Mouse (Mus musculus) B cell, adult 2 months (primary cell): ENCODE measurements around the gene Ing5.
A peak's percentile ranks its signal among the peaks of the same experiment; 100 is the strongest.
"Not testable (repeated sequence)": the region's sequence is repeated elsewhere in the genome, so short reads cannot be mapped to it uniquely, and the experiment has no call there.

ENCODE experiments used
- DNase-seq, 2 experiments: peaks; one replicate each; pipeline ENCODE4 v3.0.0; 2022

Ing5 gene

DNA sequence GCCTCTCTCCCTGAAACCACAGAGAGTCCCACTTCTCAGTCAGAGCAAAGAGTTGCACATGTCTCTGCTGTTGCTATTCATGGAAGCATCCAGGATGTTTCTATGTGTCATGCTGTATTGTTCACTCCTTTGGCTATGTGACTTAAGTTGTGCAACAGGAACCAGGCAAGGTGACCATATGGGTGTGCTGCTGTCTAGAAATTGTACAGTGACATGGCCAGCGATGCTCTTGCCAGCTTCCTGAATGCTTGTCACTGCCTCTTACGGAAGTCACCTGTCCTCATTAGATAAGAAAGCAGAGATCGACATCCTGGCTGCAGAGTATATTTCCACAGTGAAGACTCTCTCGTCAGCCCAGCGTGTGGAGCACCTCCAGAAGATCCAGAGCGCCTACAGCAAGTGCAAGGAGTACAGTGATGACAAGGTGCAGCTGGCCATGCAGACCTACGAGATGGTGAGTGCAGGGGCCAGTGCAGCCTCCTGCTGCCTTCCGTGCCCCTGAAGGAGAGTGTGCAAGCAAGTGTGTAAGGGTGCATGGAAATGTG is 7.8 kb downstream of the Ing5 start:
- no peak for DNase-seq

DNA sequence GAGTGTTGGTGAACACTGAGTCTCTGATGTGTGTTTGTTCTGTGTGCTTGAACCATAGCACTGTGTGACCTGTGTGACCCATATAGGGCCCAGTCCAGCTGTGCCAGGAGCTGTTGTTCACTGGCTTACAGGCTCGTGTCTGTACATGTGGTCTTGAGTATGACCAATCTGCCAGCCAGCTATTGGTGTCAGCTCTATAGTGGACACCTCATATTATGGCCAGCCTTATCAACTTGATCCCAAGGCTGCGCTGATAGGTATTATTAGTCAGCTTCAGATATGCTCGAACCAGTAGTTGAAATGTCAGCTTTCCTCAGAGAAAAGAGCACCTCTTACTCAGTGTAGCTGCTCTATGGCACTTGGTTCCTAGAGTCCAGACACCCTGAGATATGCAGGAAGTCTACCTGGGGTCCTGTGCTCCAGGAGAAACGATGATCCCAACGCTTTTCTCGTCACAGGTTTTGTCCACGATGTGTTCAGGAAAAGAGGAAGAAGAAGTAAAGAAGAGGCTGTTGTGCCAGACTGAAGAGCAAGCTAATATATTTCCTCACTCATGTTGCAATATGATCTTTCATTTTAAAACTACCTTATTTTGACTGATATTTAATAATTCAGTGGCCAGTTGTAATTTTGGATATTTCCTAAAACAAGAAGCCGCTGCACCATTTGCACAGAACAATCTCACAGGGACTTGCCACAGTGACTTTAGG is 14.2 kb downstream of the Ing5 start:
- no peak for DNase-seq

GRCm38 (mm10) chr1:93818722-93819121 is 15.0 kb downstream of the Ing5 start:
- DNase-seq, result no peak

DNA sequence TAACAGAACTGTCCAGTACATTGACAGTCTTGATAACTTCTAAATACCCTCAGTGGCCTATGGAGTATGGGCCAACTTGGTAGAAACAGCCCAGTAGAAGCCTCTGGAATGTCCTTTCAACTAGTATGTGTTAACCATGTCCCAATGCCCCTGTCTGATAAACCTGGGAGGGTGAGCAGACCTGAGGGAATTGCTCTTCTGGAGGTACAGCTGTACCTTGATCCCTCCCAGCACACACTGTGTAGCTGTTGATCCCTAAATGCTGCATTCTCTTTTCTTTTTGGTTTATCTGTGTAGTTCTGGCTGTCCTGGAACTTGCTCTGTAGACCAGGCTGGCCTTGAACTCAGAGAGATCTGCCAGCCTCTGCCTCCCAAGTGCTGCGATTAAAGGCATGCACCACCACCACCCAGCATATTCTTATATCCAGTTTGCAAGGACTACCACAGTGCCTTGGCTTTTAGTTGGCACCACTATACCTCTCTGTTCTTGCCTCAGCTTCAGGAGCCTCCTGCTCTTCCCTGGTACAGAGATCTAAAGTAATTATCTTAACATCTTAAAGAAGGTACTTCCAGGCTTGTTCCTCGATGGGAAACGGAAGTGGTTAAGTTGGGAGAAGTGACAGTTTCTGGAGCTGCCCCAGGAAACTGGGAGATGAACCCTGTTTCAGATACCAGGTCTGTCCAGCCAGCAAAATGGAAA is 20.2 kb downstream of the Ing5 start:
- DNase-seq, result no peak

GRCm38 (mm10) chr1:93824609-93825008 is 20.8 kb downstream of the Ing5 start, which contains the start of gene D2hgdh:
Gene D2hgdh, plus strand, starts transcription at chr1:93824909.
- DNase-seq, result no peak

DNA sequence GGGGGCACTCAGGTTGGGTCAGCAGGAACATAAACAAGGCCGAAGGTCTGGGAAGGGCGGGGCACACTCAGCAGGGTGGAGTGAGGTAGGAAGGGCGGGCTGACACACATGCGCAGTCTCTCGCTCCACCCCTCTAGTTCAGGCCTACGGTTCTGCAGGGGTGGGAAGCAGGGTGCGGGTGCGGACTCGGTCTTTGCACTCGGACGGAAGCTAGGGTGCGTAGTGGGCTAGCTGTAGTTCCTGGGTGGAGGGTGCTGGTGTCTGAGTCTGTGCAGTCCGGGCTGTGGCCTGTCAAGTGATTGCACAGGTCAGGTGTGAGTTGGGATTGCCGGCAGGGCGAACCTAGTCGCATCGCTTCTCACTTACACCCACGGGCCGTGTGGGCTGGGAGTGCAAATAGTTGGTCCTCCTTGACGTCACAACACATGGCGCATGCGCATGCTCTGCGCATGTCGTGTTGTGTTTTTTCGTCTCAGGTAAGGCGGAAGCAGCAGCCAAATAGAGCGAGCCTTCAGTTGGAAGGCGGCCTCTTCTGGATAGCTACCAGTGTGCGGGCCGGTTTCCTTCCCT is 21.4 kb downstream of the Ing5 start:
- DNase-seq, result peak; percentile 93 to 95

DNA sequence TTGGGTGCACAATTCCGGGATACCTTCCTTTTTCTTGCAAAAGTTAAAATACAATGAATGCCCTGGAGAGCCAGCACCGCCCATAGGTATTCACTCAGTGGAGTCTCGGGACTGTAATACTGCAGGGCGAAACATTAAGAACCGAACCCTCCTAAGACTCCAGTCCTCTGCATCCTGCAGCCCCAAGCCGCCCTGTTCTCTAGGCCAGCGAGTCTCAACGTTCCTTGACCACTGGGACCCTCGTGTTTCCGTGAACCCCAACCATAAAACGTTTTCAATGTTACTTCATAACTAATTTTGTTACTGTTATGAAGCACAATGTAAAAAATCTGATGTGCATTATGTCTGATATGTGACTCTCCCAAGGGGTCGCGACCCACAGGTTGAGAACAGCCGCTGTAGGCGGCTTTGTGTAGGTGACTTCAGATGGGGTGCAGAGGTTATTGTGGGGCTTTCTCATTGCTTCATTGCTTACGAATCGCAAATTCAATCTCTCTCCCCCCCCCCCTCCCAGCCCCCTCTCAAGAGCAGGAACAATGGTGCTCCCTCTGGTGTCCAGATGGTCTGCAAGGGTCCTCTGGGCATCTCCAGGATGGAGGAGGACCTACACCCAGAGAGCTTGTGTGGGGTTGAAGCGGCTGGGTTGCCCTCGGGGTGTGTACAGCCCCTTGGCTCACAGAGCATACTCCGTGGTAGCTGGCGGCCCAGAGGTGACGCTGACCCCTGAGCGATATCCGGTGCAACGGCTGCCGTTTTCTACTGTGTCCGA is 22.2 kb downstream of the Ing5 start:
- peak in 1 of 2 experiments; percentile 27 for DNase-seq

DNA sequence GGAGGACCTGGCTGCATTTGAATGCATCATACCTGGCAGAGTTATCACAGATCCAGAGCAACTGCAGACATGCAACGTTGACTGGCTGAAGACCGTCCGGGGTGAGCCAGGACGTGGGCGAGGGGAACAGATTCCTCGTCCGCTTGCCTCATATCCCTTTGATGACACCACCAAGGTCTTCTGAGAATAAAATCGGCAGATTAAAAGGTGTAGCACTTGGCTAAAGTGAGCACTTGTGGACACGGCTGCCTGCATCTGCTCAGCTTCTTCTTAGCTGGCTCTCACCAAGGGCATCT is 22.7 kb downstream of the Ing5 start:
- DNase-seq, result no peak

DNA sequence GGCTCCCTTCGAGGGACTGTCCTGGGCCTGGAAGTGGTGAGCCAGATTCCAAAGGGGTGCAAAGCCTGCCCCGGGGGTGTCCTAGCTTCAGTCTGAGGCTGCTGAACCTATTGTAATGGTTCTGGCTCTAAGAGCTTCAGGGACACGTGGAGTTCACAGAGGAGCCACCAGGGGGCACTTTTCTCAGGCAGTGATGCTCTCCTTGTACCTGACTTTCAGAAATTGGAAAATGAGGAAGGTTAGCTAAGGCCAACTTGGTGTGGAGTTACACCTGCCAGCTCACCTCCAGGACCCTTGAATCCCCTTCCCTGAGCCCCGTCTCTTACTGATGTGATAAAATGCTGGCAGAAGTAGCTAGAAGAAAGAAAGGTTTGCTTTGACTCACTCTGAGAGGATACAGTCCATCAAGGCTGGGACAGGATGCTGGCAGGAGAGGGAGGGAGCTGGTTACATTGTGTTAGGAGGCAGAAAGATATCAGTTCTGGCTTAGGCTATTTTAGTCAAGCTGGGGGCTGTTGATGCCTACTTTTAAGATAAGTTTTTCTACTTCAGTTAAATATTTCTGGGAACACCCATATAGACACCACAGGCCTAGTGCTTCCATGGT is 29.1 kb downstream of the Ing5 start:
- peak; percentile 10 to 18 for DNase-seq

DNA sequence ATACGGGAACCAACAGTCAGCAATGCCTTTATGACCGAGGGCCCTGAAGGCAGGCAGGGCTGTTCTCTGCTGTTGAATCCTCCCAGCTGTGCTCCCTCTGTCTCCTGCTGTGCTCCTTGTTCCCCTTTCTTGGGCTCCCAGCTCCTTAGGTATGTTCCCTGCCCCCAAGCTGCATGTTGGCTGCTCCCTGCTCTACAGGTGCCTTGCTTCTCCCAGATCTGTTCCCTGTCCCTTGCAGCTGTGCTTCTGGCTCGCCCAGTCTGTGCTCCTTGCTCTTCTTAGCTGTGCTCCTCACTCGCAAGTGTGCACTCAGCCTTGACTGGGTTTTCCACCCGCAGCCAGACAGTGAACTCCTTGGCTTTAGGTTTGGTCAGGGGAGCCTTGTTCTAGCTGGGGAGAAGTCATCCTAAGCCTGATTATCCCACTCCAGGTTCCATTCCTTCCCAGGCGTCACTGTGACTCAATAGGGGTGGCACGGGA is 30.9 kb downstream of the Ing5 start:
- no peak for DNase-seq

GRCm38 (mm10) chr1:93835211-93835610 is 31.4 kb downstream of the Ing5 start:
- DNase-seq, result no peak

GRCm38 (mm10) chr1:93835876-93836531 is 32.2 kb downstream of the Ing5 start:
- DNase-seq, result no peak

DNA sequence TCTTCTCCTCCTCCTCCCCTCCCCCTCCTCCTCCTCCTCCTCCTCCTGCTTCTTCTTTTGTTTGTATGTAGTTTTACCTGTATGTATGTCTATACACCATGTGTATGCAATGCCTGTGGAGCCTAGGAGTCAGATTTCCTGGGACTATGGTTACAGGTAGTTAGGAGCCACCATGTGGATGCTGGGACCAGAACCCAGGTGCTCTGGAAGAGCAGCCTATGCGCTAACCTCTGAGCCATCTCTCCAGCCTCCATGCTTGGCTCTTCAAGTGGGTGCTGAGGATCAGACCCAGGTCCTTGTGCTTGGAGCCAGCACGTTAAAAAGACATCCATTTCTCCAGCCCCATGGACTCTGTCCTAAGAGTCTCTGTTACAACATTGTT is 32.8 kb downstream of the Ing5 start:
- no peak for DNase-seq

- DNase-seq, result no peak
Observed at GRCm38 (mm10) chr1:93837335-93837734, 33.6 kb downstream of the Ing5 start.

- DNase-seq, result not testable (repeated sequence)
Observed at GRCm38 (mm10) chr1:93838569-93838968, 34.8 kb downstream of the Ing5 start.

GRCm38 (mm10) chr1:93845766-93846366 is 42.1 kb downstream of the Ing5 start:
- DNase-seq, result not testable (repeated sequence)

GRCm38 (mm10) chr1:93855790-93856189 is 52.0 kb downstream of the Ing5 start:
- DNase-seq, result not testable (repeated sequence)

- DNase-seq, result no peak
Observed at GRCm38 (mm10) chr1:93857370-93857769, 53.6 kb downstream of the Ing5 start.

- DNase-seq, result no peak
Observed at GRCm38 (mm10) chr1:93857991-93858390, 54.2 kb downstream of the Ing5 start.

DNA sequence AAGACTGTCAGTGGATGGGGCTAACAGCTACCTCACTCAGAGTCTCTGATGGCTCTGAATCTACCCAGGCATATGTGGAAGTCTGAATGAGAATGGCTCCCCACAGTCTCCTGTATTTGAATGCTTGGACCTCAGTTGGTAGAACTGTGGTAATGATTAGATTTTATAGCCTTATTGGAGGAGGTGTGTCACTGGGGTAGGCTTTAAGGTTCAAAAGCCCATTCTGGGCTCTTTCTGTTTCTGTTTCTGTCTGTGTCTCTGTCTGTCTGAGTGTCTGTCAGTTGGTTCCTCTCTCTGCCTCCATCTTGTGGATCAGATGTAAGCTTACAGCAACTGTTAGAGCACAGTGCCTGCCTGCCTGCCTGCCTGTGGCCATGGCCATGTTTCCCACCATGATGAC is 55.9 kb downstream of the Ing5 start:
- DNase-seq, result no peak

GRCm38 (mm10) chr1:93861048-93861447 is 57.3 kb downstream of the Ing5 start, which contains the start of gene Gal3st2:
Gene Gal3st2, plus strand, starts transcription at chr1:93861306.
- DNase-seq, result not testable (repeated sequence)
